Mouse (Mus musculus) ES-E14 (cell line): ENCODE measurements at regions not wholly inside any gene's neighbourhood (a gene's known extent, or its start where the extent isn't known, plus 50 kb on each side); places are given as distances from the start of the nearest gene placed in this dataset.

ENCODE experiments used
- DNase-seq: peaks from one replicate; pipeline ENCODE4 v3.0.0-alpha.2; 2013; ENCODE audit warnings: low read depth, low spot score
- H3K27ac ChIP-seq: 2 replicates; pipeline ENCODE4 v1.5.1; 2012; ENCODE audit warnings: low read depth, mild to moderate bottlenecking, low read length, moderate library complexity, mixed read lengths; ENCODE audit not compliant: poor library complexity, insufficient read depth, severe bottlenecking
- H3K36me3 ChIP-seq: 2 replicates; pipeline ENCODE4 v1.6.1; 2012; ENCODE audit warnings: mild to moderate bottlenecking, low read length, moderate library complexity, mixed read lengths; ENCODE audit not compliant: control insufficient read depth, poor library complexity, insufficient read depth, severe bottlenecking
- H3K4me1 ChIP-seq, 2 experiments: fragments of 150-350 bp in 1 of 2; sonication (generic) in 1 of 2; 2 replicates each; pipeline ENCODE4 v1.6.1; 2012; ENCODE audit warnings: low read length in 2 of 2, mild to moderate bottlenecking in 1 of 2, mixed read lengths in 1 of 2; ENCODE audit not compliant: control insufficient read depth in 2 of 2, insufficient read depth in 2 of 2, poor library complexity in 1 of 2
- H3K4me3 ChIP-seq, 2 experiments: fragments of 150-350 bp in 1 of 2; sonication (generic) in 1 of 2; 2 replicates each; pipeline ENCODE4 v1.5.1; 2012; ENCODE audit warnings: low read length in 2 of 2, low read depth in 1 of 2, mild to moderate bottlenecking in 1 of 2, mixed read lengths in 1 of 2; ENCODE audit not compliant: insufficient read depth in 1 of 2, poor library complexity in 1 of 2, severe bottlenecking in 1 of 2
- H3K9ac ChIP-seq: 2 replicates; pipeline ENCODE4 v1.6.1; 2012; ENCODE audit warnings: low read depth, mild to moderate bottlenecking, low read length, mixed read lengths; ENCODE audit not compliant: poor library complexity, insufficient read depth, severe bottlenecking
- H3K9me3 ChIP-seq: fragments of 150-350 bp; sonication (generic); 2 replicates; pipeline ENCODE4 v1.6.1; 2012; ENCODE audit warnings: low read depth, mild to moderate bottlenecking, low read length; ENCODE audit not compliant: control insufficient read depth, insufficient read depth
- CHD2 ChIP-seq: IDR thresholded peaks from 2 replicates; pipeline ENCODE4 v1.6.1; 2014; ENCODE audit warnings: mild to moderate bottlenecking, low read depth, low read length, inconsistent platforms
- HCFC1 ChIP-seq: IDR thresholded peaks from 2 replicates; pipeline ENCODE4 v1.6.1; 2012; ENCODE audit warnings: low read length, inconsistent platforms, borderline replicate concordance; ENCODE audit not compliant: insufficient read depth
- MAFK ChIP-seq: IDR thresholded peaks from 2 replicates; pipeline ENCODE4 v1.6.1; 2014; ENCODE audit warnings: mild to moderate bottlenecking, low read depth, low read length, inconsistent platforms; ENCODE audit not compliant: insufficient read depth
- ZC3H11A ChIP-seq: IDR thresholded peaks from 2 replicates; pipeline ENCODE4 v1.6.1; 2012; ENCODE audit warnings: low read depth, mild to moderate bottlenecking, inconsistent platforms, low read length, borderline replicate concordance
- ZNF384 ChIP-seq: IDR thresholded peaks from 2 replicates; pipeline ENCODE4 v1.6.1; 2012; ENCODE audit warnings: low read depth, low read length, inconsistent platforms
- in situ Hi-C, 2 experiments: fragments of 600-800 bp; cut with MboI; formaldehyde crosslinking; loops; one replicate each; pipeline ENCODE4 v1.15.1; 2025; ENCODE audit warnings: low sequenced_read_pairs in 2 of 2, inconsistent platforms in 1 of 2; ENCODE audit not compliant: unreplicated experiment in 2 of 2

DNA sequence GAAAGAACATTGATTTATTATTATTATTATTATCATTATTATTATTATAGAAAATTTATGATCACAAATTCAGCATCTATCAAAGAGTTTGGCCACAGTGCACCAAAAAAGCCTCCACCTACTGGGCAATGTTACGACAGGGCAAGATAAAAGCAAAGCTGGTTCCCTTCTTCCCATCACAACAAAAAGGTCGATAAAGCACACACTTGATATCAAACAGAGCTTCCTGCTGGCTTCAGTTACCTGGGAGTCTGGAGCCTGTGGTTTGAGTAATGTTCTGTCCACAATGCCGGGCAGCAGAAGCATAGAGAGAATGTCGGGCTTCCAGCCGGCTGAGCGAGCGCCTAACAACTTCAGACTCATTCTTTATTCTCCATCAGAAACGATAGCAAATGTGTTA lies 101.2 kb upstream of the Ifngr1 start:
- TF ChIP-seq MAFK (no peak), CHD2 (no peak), ZC3H11A (no peak), ZNF384 (no peak), HCFC1 (no peak)
- Histone ChIP-seq H3K36me3 (no peaks in the 10 kb centered on the region), H3K27ac (no peak overlapping the region), H3K9ac (no peak overlapping the region), H3K4me1 (peaks cover 1 to 3% of the 10 kb centered on the region in 2 experiments; a peak in 1 of 4 replicates), H3K4me3 (no peak overlapping the region), H3K9me3 (no peaks in the 10 kb centered on the region)
- no peak for DNase-seq
- in situ Hi-C loops: no loop called here

GRCm38 (mm10) chr10:19491513-19492380 lies 100.0 kb upstream of the Ifngr1 start:
- no peak for TF ChIP-seq MAFK
- no peak overlapping the region for H3K27ac ChIP-seq
- H3K36me3 ChIP-seq: no peaks in the 10 kb centered on the region
- H3K4me1 ChIP-seq: peaks cover 1 to 3% of the 10 kb centered on the region in 2 experiments; a peak in 1 of 4 replicates
- H3K9me3 ChIP-seq: no peaks in the 10 kb centered on the region
- in situ Hi-C loops: no loop called here
- no peak overlapping the region for H3K9ac ChIP-seq
- no peak for DNase-seq
- H3K4me3 ChIP-seq: no peak overlapping the region

- no peak for DNase-seq
- H3K4me3 ChIP-seq: no peak overlapping the region
- TF ChIP-seq ZC3H11A (no peak), MAFK (peak; percentile 67), ZNF384 (no peak)
These were observed 97.2 kb upstream of the Ifngr1 start for GRCm38 (mm10) chr10:19494461-19495105.

GRCm38 (mm10) chr10:19498112-19498511 lies 93.6 kb upstream of the Ifngr1 start:
- Histone ChIP-seq H3K27ac (no peak overlapping the region), H3K9me3 (no peaks in the 10 kb centered on the region), H3K9ac (no peak overlapping the region), H3K4me1 (peaks cover 1 to 3% of the 10 kb centered on the region in 2 experiments; a peak in 1 of 4 replicates), H3K36me3 (no peaks in the 10 kb centered on the region), H3K4me3 (no peak overlapping the region)
- in situ Hi-C loops: no loop called here
- TF ChIP-seq ZC3H11A (no peak), ZNF384 (no peak), HCFC1 (no peak), CHD2 (no peak), MAFK (no peak)
- DNase-seq: no peak

More at GRCm38 (mm10) chr10:19494461-19495105, 97.2 kb upstream of the Ifngr1 start:
- Histone ChIP-seq H3K27ac (no peak overlapping the region), H3K36me3 (no peaks in the 10 kb centered on the region), H3K9ac (no peak overlapping the region), H3K4me1 (peaks cover 1 to 3% of the 10 kb centered on the region in 2 experiments; a peak in 1 of 4 replicates), H3K9me3 (no peaks in the 10 kb centered on the region)
- in situ Hi-C loops: no loop called here
